Mouse (Mus musculus): ENCODE results near the gene Eif4a1. TPM values are rescaled to one million over a fixed set of nuclear protein-coding genes. Genes with fewer than 3 reads are reported as not detected.
A peak's percentile ranks its signal among the peaks of the same experiment; 100 is the strongest.

Eif4a1 gene
- total RNA-seq, 2 experiments from 2014 or later: 216 to 234 TPM

- no peak for DNase-seq
Measured at GRCm38 (mm10) chr11:69671726-69672124, 498 bp downstream of the Eif4a1 start.

- DNase-seq: peak; percentile 97
Measured at GRCm38 (mm10) chr11:69670786-69671725, 1.2 kb downstream of the Eif4a1 start.

- DNase-seq: no peak
Measured at GRCm38 (mm10) chr11:69666665-69667005, 5.6 kb downstream of the Eif4a1 start.

- no peak for DNase-seq
Measured at GRCm38 (mm10) chr11:69665961-69666664, 6.1 kb downstream of the Eif4a1 start, which contains the start of gene Cd68. Gene Cd68, minus strand, starts transcription at chr11:69666153.

GRCm38 (mm10) chr11:69665457-69665960, 6.7 kb downstream of the Eif4a1 start:
- DNase-seq: no peak

GRCm38 (mm10) chr11:69664841-69665240, 7.4 kb downstream of the Eif4a1 start:
- DNase-seq: no peak

GRCm38 (mm10) chr11:69663795-69664194, 8.4 kb downstream of the Eif4a1 start:
- DNase-seq: no peak

GRCm38 (mm10) chr11:69662967-69663671, 9.1 kb downstream of the Eif4a1 start:
- no peak for DNase-seq

- peak; percentile 89 for DNase-seq
Measured at GRCm38 (mm10) chr11:69662213-69662966, 9.8 kb downstream of the Eif4a1 start, which contains the start of gene Mpdu1. Gene Mpdu1, minus strand, starts transcription at chr11:69662642.

- DNase-seq: no peak
Measured at GRCm38 (mm10) chr11:69661221-69661881, 10.9 kb downstream of the Eif4a1 start.

- DNase-seq: no peak
Measured at GRCm38 (mm10) chr11:69657462-69657881, 14.8 kb downstream of the Eif4a1 start.

- no peak for DNase-seq
Measured at GRCm38 (mm10) chr11:69656617-69657461, 15.4 kb downstream of the Eif4a1 start.

- DNase-seq: no peak
Measured at GRCm38 (mm10) chr11:69656065-69656455, 16.2 kb downstream of the Eif4a1 start.

GRCm38 (mm10) chr11:69655264-69656064, 16.8 kb downstream of the Eif4a1 start, which contains the start of gene Sox15:
Gene Sox15, plus strand, starts transcription at chr11:69655314.
- DNase-seq: peak; percentile 73

GRCm38 (mm10) chr11:69654760-69655159, 17.5 kb downstream of the Eif4a1 start:
- no peak for DNase-seq

GRCm38 (mm10) chr11:69653399-69653798, 18.8 kb downstream of the Eif4a1 start:
- DNase-seq: no peak

GRCm38 (mm10) chr11:69645860-69646259, 26.4 kb downstream of the Eif4a1 start:
- DNase-seq: no peak

GRCm38 (mm10) chr11:69635471-69635870, 36.8 kb downstream of the Eif4a1 start:
- DNase-seq: no peak
